Mouse (Mus musculus) layer of hippocampus, adult 18-20 months (tissue): Measurements from ENCODE around the gene Coq8a. TPM values are rescaled to one million over a fixed set of nuclear protein-coding genes. Genes with fewer than 3 reads are reported as not detected.

ENCODE experiments used
- DNase-seq, 2 experiments: peaks; one replicate each; pipeline ENCODE4 v3.0.0; 2022; ENCODE audit warnings: low spot score in 2 of 2
- total RNA-seq, 2 experiments: library from RNA; stranded (reverse); gene quantifications; 2 replicates each; pipeline ENCODE4 v1.2.3; 2021

Coq8a gene
- total RNA-seq, 2 experiments from 2014 or later: 65.6 to 74.2 TPM

GRCm38 (mm10) chr1:180176784-180177183, 22.6 kb downstream of the Coq8a start:
- no peak for DNase-seq

GRCm38 (mm10) chr1:180175635-180176034, 23.8 kb downstream of the Coq8a start:
- no peak for DNase-seq

DNA sequence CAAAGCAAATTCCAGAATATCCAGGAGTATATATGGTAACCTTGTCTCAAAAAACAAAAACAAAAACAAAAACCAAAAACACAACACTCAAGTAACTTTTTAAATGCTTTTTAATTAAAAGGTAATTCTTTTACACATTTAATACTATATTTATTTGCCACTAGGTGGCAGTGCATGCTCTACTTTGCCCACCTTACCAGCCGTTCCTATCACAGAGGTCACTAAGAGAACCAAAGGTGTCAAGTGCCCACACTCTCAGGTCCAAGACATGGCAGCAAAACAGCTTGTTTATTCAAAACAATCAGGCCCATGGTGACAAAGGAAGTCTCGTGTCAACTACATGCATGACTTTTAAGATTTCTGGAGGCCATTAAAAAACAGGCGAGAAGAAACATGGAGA, 24.2 kb downstream of the Coq8a start:
- no peak for DNase-seq

DNA sequence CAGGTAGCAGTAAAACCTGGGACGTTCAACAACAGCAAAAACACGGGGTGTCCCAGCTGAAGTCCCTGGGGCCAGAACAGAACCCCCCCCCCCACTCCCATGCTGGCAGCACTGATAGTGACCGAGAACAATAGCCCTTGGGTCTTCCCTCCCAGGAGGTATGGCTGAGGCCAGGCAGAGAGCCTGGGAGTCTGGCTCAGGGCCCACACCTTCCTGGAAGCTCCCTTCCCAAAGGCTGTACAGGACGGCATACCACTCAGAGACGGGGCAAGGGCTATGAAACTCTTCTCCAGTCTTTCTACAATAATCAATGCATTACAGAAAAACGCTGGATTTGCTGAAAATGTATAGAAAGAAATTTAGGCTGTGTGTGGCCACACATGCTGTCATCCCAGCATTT, 24.7 kb downstream of the Coq8a start:
- DNase-seq: no peak

- no peak for DNase-seq
These were observed 26.4 kb downstream of the Coq8a start for GRCm38 (mm10) chr1:180173017-180173416.

- no peak for DNase-seq
These were observed 26.8 kb downstream of the Coq8a start for GRCm38 (mm10) chr1:180172600-180172999.

DNA sequence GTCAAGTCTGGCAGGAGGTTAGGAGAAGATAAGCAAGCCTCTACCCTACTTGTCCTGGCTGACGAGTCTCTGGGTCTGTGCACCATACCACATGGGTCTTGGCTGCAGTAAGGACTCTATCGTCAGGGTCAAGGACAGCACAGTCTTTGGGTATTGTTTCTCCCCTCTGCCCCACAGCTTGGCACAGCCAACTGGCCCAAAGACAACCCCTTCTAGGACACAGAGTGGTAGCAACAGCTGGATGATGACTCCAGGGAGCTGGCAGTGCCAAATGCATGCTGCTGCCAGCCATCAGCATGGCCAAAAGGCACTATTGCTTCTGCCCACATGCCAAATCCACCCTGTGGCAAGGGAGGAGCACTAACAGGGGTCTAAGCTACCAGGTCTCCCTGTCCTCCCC, 27.5 kb downstream of the Coq8a start:
- no peak for DNase-seq

DNA sequence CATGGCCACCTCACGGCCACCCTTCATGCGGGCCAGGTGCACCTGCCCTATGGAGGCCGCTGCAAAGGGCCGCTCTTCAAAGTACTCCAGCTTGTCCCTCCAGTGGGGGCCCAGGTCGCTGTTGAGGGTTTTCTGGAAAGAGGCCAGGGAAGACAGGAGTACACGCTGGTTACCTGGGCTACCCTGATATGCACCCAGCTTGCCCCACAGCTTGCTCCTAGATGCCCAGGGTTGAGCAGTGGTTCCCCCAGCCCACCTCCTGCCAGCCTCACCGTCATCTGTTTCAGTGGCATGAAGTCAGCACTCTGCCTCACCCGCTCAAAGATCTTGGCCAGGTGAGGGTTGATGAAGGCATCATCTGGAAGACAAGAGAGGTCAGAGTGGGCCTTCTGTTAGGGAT, 29.3 kb downstream of the Coq8a start:
- DNase-seq: no peak

DNA sequence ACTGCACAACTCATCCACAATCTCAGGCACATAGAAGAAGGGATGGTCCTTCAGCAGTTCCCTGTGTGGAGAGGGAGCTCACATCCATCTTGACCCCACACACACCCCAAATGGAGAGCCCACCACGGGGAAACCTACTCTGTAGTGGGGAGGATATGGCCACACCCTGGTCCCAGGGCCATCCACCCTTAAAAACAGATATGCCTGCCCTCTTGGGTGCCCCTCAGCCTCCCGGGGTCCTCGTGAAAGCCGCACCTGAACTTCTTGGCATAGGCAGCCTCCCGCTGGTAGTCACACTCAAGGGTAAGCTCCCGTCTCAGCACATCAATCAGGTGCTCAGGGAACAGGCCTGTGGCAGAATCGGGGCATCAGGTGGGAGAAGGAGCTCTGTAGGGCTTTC, 30.2 kb downstream of the Coq8a start:
- no peak for DNase-seq

DNA sequence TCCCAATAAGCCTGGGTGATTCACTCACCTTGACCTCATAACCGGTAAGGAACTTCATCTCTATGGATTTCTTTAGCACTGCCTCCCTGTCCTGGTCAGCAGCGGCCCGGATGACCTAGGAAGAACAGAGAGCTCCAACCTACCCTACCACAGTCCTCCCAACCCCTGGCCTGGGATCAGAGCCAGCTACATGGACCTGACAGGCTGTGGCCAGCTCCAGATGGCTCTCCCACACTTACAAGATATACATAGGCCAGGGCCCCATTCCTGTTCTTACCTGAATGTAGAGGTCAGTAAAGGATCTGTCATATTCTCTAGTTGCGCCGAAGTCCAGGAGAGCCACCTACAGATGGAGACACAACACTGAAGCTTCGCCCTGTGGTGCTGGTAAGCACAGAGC, 31.1 kb downstream of the Coq8a start:
- DNase-seq: no peak

DNA sequence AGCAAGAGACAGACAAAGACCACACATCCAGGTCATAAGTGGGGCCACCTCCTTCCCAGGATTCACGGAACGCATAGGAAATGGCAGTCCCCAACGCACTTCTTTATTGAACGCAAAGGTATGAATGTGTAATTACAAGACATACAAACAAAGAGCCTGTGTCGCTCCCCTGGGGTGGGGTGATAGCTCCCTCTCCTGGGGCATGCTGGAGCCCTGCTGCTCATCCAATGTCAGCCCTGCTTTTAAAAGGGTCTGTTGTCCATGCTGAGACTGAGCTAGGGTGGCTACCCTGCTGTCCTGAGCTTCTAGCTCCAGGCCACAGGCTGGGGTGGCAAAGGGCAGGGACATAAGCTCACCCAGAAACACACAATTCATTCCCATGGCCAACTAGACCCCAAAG, 32.9 kb downstream of the Coq8a start:
- no peak for DNase-seq

DNA sequence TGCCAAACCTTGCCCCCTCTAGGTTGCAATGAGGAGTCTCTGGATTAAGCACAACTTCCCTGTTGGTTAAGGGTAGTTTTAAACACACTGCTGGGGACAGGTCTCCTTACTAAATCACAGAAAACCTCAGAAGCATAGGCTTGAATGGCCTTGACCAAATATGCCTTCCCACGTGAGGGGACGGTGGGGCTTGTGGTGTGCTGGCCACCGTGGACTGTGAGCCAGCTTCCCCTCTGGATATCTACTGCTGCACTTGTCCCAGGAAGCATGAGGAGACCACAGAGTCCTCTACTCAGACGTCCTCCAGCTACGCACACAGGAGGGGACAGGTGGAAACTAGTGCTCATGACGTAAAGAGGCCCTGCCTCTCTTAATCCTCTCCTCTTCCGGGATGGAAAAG, 36.4 kb downstream of the Coq8a start:
- DNase-seq: no peak

- DNase-seq: no peak
These were observed 37.6 kb downstream of the Coq8a start for GRCm38 (mm10) chr1:180161566-180162355.

DNA sequence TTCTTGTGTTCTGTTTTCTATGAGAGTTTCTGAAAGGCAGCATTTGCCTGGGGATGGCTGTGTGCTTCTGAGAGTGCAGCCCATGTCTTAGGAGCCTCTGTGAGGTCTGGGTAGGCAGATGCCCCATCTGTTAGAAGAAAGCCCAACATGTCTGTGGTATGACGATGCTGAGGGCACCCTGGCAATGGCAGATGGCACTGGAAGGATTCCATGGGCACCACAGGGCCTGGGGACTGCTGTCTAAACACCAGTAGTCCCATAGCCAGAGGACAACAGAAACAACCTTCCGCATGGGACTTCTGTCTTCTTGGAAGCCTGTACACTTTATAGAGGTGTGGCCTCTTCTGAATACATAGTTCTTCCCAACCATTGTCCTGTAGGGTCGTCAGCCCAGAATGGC, 38.2 kb downstream of the Coq8a start:
- peak in 1 of 2 experiments; percentile 44 for DNase-seq

GRCm38 (mm10) chr1:180160545-180160944, 38.9 kb downstream of the Coq8a start:
- DNase-seq: no peak

- no peak for DNase-seq
These were observed 40.8 kb downstream of the Coq8a start for GRCm38 (mm10) chr1:180158648-180159047.

DNA sequence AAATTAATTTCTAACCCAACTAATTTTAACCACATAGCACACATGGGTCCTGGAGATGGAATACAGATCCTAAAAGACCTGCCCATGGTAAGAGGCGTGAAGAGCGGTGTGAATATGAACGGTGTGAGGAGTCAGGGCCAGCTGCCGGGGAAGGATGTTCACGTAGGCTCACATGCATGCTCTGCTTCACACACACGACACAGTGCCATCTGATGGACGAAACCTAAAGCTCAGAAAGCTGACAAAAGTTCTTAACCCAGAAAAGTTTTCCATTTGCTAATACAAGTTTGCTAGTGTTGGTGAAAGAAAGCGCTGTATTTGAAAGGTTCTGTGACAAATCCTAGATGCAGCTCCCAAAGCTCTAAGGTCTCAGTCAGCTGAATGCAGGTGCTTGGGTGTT, 48.2 kb downstream of the Coq8a start:
- DNase-seq: no peak

- no peak for DNase-seq
These were observed 50.8 kb downstream of the Coq8a start for GRCm38 (mm10) chr1:180148563-180148962.

DNA sequence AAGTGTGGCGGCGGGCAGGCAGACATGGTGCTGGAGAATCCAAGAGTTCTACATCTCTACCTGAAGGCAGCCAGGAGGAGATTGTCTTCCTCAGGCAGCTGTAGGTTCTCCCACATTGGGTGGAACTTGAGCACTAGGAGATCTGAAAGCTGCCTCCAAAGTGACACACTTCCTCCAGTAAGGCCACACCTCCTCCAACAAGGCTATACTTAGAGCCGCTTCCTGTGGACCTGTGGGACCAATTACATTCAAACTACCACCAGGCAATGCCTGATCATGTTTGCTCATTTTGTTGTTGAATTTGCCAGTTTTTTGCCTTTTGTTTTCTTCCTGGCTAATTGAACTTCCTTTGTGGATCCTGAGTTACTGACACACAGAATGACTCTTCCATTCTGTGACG, 51.4 kb downstream of the Coq8a start:
- no peak for DNase-seq

DNA sequence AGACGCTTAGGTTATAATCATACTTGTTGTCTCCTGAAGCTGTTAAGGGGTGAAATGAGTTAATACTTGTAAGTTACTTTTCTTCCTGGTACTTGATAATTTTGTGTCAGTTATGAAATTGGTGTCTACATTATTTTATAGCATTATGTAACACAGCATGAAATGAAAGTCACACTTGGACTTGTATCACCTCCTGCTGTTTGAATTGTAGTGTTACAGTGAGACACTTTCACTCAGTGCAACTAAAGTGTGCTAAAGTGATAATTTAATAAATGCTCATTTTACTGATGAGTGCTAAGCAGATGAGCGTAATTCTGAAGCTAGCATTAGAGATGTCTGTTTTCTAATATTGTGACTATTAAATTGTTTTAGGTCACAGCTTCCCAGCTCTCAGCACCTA, 58.4 kb downstream of the Coq8a start:
- DNase-seq: no peak

DNA sequence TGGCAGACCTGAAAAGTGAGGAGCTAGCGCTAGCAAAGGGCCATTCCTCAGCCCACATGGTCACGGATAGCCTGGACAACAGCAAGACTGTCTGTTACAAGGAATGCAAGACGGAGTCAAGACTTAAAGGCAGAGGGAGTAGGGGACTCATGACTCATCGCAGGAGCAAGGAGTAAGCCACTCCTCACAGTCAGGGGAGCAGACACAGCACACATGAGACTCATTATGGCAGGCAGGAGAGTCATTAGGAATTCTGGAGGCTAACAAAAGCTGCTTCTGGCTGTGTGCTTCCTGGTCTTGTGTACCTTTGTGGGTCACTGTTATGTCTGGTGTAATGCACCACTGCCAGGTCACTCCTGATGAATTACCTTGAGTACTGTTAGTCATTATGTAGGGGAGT, 60.2 kb downstream of the Coq8a start:
- no peak for DNase-seq

DNA sequence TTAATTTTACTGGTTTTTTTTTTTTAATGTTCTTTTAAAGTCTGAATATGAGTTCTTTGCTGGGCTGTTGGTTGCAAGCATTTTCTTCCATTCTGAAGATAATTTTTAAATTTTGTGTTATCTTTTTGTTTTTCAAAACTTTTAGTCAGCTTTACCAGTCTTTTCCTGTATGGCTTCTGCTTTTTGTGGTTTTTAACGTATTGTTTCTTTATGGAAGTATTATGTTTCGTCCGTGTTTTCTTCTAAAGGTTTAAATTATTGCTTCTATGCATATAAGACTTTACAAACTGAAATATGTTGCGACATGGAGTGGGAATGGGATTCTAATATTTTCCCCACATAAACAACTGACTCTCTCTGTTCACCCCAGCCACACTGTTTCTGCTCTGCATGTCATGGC, 67.2 kb downstream of the Coq8a start:
- DNase-seq: no peak

DNA sequence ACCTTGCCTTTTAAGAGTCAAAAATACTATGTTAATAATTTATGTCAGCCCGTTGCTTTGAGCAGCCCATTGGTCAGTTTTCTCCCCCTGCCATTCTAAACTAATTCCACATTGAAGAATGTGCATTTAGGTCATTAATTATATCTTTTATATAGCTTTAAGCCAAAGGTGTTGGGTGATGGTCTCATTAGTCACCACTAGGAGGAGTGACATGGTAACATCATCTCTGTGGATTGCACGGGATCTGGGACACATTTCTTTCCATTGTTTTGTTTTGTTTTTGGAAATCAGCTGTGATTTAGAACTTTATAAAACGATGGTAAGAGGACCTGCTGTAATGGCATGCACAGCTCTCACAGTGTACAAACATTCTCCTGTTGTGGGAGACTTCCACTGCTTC, 68.0 kb downstream of the Coq8a start:
- DNase-seq: no peak
